Mouse (Mus musculus): Measurements from ENCODE around the gene Cotl1. TPM values are rescaled to one million over a fixed set of nuclear protein-coding genes. Genes with fewer than 3 reads are reported as not detected.

Gene Cotl1
- polyA plus RNA-seq, 1 experiment, result 593 TPM

GRCm38 (mm10) chr8:119824100-119824499 is 16.2 kb downstream of the Cotl1 start:
- TF ChIP-seq FLI1 (IDR thresholded peaks at IDR 0.05; ENCODE audit: low read length), result no peak
- peaks cover 51% of the 10 kb centered on the region for H3K4me1 ChIP-seq
- peaks cover 58% of the 10 kb centered on the region for H3K36me3 ChIP-seq (replicated peaks; ENCODE audit: low read length)
- peaks cover 6% of the 10 kb centered on the region; the same call in 1 of the 2 replicates for H3K9me3 ChIP-seq
- peaks cover 27% of the 10 kb centered on the region for H3K27me3 ChIP-seq (replicated peaks)
- H3K4me3 ChIP-seq (replicated peaks), result no peak overlapping the region

- Histone ChIP-seq H3K9me3 (peaks cover 6% of the 10 kb centered on the region; the same call in 1 of the 2 replicates), H3K27me3 (replicated peaks) (peaks cover 31% of the 10 kb centered on the region), H3K4me3 (replicated peaks) (no peak overlapping the region), H3K4me1 (peaks cover 50% of the 10 kb centered on the region), H3K36me3 (replicated peaks; ENCODE audit: low read length) (peaks cover 58% of the 10 kb centered on the region)
- TF ChIP-seq FLI1 (IDR thresholded peaks at IDR 0.05; ENCODE audit: low read length) (no peak), GATA1 (IDR thresholded peaks at IDR 0.05; ENCODE audit: borderline replicate concordance, low read length) (no peak)
Observed at GRCm38 (mm10) chr8:119823278-119823677, 17.1 kb downstream of the Cotl1 start.

DNA sequence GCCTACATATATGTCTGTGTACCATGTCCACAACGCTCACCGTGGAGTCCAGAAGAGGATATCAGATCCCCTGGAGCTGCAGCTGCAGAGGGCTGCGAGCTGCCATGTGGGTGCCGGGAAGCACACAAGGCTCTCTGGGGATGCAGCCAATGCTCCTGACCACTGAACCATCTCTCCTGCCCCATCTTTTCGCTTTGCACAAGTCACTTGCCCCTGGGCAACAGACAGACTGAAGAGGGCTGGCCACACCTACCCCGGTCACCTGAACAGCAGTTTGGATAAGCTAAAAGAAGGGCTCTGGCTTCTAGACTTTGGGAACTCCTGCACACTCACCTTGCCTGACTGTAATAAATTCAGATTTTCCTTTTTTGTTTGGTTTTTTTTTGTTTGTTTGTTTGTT is 18.7 kb downstream of the Cotl1 start:
- TF ChIP-seq FLI1 (IDR thresholded peaks at IDR 0.05; ENCODE audit: low read length) (no peak), GATA1 (IDR thresholded peaks at IDR 0.05; ENCODE audit: borderline replicate concordance, low read length) (no peak)
- peaks cover 6% of the 10 kb centered on the region; the same call in 1 of the 2 replicates for H3K9me3 ChIP-seq
- H3K27me3 ChIP-seq (replicated peaks), result peaks cover 41% of the 10 kb centered on the region
- H3K4me1 ChIP-seq, result peaks cover 49% of the 10 kb centered on the region
- no peak overlapping the region for H3K4me3 ChIP-seq (replicated peaks)
- H3K36me3 ChIP-seq (replicated peaks; ENCODE audit: low read length), result peaks cover 64% of the 10 kb centered on the region

GRCm38 (mm10) chr8:119819976-119820375 is 20.4 kb downstream of the Cotl1 start:
- Histone ChIP-seq H3K4me1 (peaks cover 42% of the 10 kb centered on the region), H3K9me3 (peaks cover 11% of the 10 kb centered on the region; the same call in 1 of the 2 replicates), H3K4me3 (replicated peaks) (no peak overlapping the region), H3K27me3 (replicated peaks) (peaks cover 52% of the 10 kb centered on the region), H3K36me3 (replicated peaks; ENCODE audit: low read length) (peaks cover 79% of the 10 kb centered on the region)
- TF ChIP-seq GATA1 (IDR thresholded peaks at IDR 0.05; ENCODE audit: borderline replicate concordance, low read length) (no peak), FLI1 (IDR thresholded peaks at IDR 0.05; ENCODE audit: low read length) (no peak)

GRCm38 (mm10) chr8:119819316-119819715 is 21.0 kb downstream of the Cotl1 start:
- Histone ChIP-seq H3K4me3 (replicated peaks) (no peak overlapping the region), H3K36me3 (replicated peaks; ENCODE audit: low read length) (peaks cover 85% of the 10 kb centered on the region), H3K4me1 (peaks cover 44% of the 10 kb centered on the region), H3K27me3 (replicated peaks) (peaks cover 53% of the 10 kb centered on the region), H3K9me3 (peaks cover 14% of the 10 kb centered on the region; the same call in 1 of the 2 replicates)
- TF ChIP-seq GATA1 (IDR thresholded peaks at IDR 0.05; ENCODE audit: borderline replicate concordance, low read length) (no peak), FLI1 (IDR thresholded peaks at IDR 0.05; ENCODE audit: low read length) (no peak)

DNA sequence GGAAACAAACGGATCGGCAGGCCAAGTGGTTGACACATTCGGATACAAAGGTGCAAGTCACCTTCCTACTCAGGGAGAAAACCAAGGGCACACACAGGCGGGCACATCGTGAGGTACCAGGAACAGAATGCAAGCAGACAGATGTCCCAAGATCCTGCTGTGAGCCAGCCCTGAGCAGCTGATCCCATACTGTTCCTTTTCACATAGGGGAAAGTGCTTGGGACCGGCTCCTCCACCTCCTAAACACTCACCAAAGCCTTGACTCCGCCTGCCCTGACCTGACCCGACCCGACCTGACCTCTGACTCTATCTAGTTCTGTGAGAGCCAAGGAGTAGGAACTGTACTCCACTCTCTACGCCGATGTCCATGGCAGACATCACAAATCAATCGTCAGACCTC is 22.9 kb downstream of the Cotl1 start:
- TF ChIP-seq FLI1 (IDR thresholded peaks at IDR 0.05; ENCODE audit: low read length), result no peak
- H3K4me1 ChIP-seq, result peaks cover 57% of the 10 kb centered on the region
- H3K27me3 ChIP-seq (replicated peaks), result peaks cover 45% of the 10 kb centered on the region
- peaks cover 14% of the 10 kb centered on the region; the same call in 1 of the 2 replicates for H3K9me3 ChIP-seq
- peaks cover 70% of the 10 kb centered on the region for H3K36me3 ChIP-seq (replicated peaks; ENCODE audit: low read length)
- peak overlapping the region; percentile 38 for H3K4me3 ChIP-seq (replicated peaks)

GRCm38 (mm10) chr8:119816219-119816618 is 24.1 kb downstream of the Cotl1 start:
- peaks cover 41% of the 10 kb centered on the region for H3K27me3 ChIP-seq (replicated peaks)
- no peak for TF ChIP-seq GATA1 (IDR thresholded peaks at IDR 0.05; ENCODE audit: borderline replicate concordance, low read length)
- no peak for TF ChIP-seq FLI1 (IDR thresholded peaks at IDR 0.05; ENCODE audit: low read length)
- no peak overlapping the region for H3K4me3 ChIP-seq (replicated peaks)
- H3K4me1 ChIP-seq, result peaks cover 69% of the 10 kb centered on the region
- H3K9me3 ChIP-seq, result peaks cover 14% of the 10 kb centered on the region; the same call in 1 of the 2 replicates
- H3K36me3 ChIP-seq (replicated peaks; ENCODE audit: low read length), result peaks cover 59% of the 10 kb centered on the region

- Histone ChIP-seq H3K27me3 (replicated peaks) (peaks cover 29% of the 10 kb centered on the region), H3K4me1 (peaks cover 68% of the 10 kb centered on the region), H3K4me3 (replicated peaks) (peak overlapping the region; percentile 80), H3K9me3 (peaks cover 8% of the 10 kb centered on the region; the same call in 1 of the 2 replicates), H3K36me3 (replicated peaks; ENCODE audit: low read length) (peaks cover 57% of the 10 kb centered on the region)
- TF ChIP-seq FLI1 (IDR thresholded peaks at IDR 0.05; ENCODE audit: low read length) (no peak), GATA1 (IDR thresholded peaks at IDR 0.05; ENCODE audit: borderline replicate concordance, low read length) (no peak)
Observed at GRCm38 (mm10) chr8:119812650-119813431, 27.5 kb downstream of the Cotl1 start.

- TF ChIP-seq FLI1 (IDR thresholded peaks at IDR 0.05; ENCODE audit: low read length) (no peak), GATA1 (IDR thresholded peaks at IDR 0.05; ENCODE audit: borderline replicate concordance, low read length) (no peak)
- Histone ChIP-seq H3K4me1 (peaks cover 60% of the 10 kb centered on the region), H3K9me3 (peaks cover 8% of the 10 kb centered on the region; the same call in 1 of the 2 replicates), H3K27me3 (replicated peaks) (peaks cover 26% of the 10 kb centered on the region), H3K4me3 (replicated peaks) (peak overlapping the region; percentile 10), H3K36me3 (replicated peaks; ENCODE audit: low read length) (peaks cover 66% of the 10 kb centered on the region)
Observed at GRCm38 (mm10) chr8:119811925-119812324, 28.4 kb downstream of the Cotl1 start.

DNA sequence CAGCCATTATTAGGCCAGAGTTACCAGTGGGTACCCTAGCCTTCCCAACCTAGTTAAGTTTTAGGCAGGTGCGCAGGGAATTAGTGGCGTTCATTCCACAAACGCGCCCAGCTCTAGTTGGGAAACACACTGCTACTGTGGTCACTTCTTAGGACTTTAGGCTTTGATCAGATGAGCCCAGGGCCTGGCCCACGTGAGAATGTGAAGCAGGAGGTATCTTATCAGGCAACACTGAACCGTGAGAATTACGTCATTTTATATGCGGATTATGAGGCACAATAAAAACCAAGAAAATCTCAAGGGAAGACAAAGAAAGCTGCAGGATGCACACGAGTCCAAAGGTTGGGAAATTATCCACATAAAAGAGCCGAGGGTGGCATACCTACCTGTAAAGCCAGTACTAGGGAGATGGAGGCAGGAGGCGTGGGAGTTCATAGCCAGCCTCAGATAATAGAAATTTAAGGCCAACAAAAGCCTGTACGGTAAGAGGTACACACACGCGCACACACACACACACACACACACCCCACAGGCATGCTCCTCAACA is 29.3 kb downstream of the Cotl1 start:
- TF ChIP-seq FLI1 (IDR thresholded peaks at IDR 0.05; ENCODE audit: low read length) (no peak), GATA1 (IDR thresholded peaks at IDR 0.05; ENCODE audit: borderline replicate concordance, low read length) (no peak)
- peaks cover 61% of the 10 kb centered on the region for H3K36me3 ChIP-seq (replicated peaks; ENCODE audit: low read length)
- peaks cover 24% of the 10 kb centered on the region for H3K27me3 ChIP-seq (replicated peaks)
- peak overlapping the region; percentile 50 for H3K4me3 ChIP-seq (replicated peaks)
- H3K9me3 ChIP-seq, result peaks cover 8% of the 10 kb centered on the region; the same call in 1 of the 2 replicates
- peaks cover 58% of the 10 kb centered on the region for H3K4me1 ChIP-seq

All from megakaryocyte, embryonic 14.5 days (primary cell).